Mouse (Mus musculus): ENCODE results near the gene Ifng.

DNA sequence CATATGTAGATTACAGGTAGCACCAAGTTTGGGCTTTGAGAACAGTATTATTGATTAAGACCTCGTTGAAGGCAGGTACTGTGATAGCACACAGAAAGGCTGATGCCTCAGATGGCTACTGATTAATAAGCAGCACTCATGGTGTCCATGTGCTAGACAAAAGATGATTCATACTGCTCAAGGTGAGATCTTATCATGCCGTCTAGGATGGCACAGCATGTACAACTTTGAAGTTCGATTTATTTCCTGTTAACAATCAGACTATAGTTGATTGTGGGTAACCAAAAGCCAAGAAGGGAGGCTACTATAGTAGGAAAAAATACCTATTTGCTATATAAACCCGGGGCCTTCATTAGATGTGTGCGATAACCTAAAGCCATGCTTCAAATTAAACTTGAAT lies 28.1 kb upstream of the Ifng start:
- TF ChIP-seq CTCF (IDR thresholded peaks at IDR 0.05; ENCODE audit: insufficient read depth, low read length) (no peak), POLR2A (IDR thresholded peaks at IDR 0.05; ENCODE audit: borderline replicate concordance, extremely low read depth, low read depth, low read length) (no peak)

Data from lung, adult 2 months (tissue).